Mouse (Mus musculus) bone marrow macrophage, adult 2 months (primary cell): ENCODE measurements around the gene Zfr2.

Source experiments
- CTCF ChIP-seq: IDR thresholded peaks from 2 replicates; pipeline ENCODE4 v1.5.1; 2012; ENCODE audit warnings: low read depth, mild to moderate bottlenecking, low read length, moderate library complexity
- POLR2A ChIP-seq: IDR thresholded peaks from 2 replicates; pipeline ENCODE4 v1.6.1; 2012; ENCODE audit warnings: mild to moderate bottlenecking, low read depth, low read length, borderline replicate concordance

DNA sequence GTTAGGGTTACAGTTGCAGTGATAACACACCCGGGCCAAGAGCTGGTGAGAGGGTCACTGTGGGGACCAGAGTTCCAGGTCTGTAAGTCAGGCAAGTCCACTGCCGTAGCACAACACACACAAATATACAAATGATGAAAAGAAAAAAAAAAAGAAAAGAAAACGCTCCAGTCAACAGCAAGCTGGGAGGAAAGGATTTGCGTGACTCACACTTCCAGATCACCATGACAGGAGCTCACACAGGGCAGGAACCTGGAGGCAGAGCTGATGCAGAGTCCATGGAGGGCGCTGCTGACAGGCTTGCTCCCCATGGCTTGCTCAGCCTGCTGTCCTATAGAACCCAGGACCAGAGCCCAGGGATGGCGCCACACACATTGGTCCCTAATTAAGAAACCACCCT lies 1.3 kb downstream of the Zfr2 start:
- TF ChIP-seq POLR2A (no peak), CTCF (no peak)
